Mouse (Mus musculus): ENCODE results near the gene 2900026A02Rik. TPM values are rescaled to one million over a fixed set of nuclear protein-coding genes. Genes with fewer than 3 reads are reported as not detected.
A peak's percentile ranks its signal among the peaks of the same experiment; 100 is the strongest.
"Not testable (repeated sequence)": the region's sequence is repeated elsewhere in the genome, so short reads cannot be mapped to it uniquely, and the experiment has no call there.

Gene 2900026A02Rik
- polyA plus RNA-seq, 1 experiment from 2014 or later = 7.2 TPM

DNA sequence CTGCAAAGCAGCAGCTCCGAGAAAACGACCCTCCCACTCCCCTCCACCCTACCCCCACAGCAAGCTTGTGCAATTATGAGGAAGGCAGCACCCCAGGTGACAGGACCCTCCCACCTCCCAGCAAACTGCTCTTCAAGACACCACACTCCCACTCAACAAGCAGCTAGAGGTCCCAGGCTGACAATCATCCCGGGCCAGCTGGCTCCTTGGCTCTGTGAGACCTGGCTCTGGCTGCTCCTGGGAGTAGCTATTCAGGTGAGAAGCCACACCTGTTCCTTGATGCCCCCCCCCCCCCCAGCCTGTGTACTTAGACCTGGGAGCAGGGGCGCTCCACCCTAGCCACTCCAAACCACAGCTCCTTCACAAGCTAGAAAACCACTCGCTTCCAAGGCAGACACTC, 107.9 kb downstream of the 2900026A02Rik start:
- 0 out of 2 replicates have a peak overlapping the region, but pooled peaks have one; percentile 22 for H3K9ac ChIP-seq (replicated peaks; ENCODE audit: low read length)
- peaks cover 62% of the 10 kb centered on the region for H3K4me1 ChIP-seq (ENCODE audit: insufficient read depth, low read length)
- peak overlapping the region; percentile 36; the same call in 1 of the 2 replicates for H3K27ac ChIP-seq (ENCODE audit: low read length)
- peak; percentile 27; the same call in 1 of the 2 replicates for ATAC-seq (ENCODE audit: low FRiP score, low TSS enrichment)
- H3K4me3 ChIP-seq (ENCODE audit: low read length) = no peak overlapping the region
- WGBS = 26% methylated on average over 5 of the region's 5 CpGs
- H3K36me3 ChIP-seq (ENCODE audit: insufficient read depth, low read length) = no peaks in the 10 kb centered on the region
- H3K9me3 ChIP-seq (ENCODE audit: low read length) = no peaks in the 10 kb centered on the region
- no peak overlapping the region for H3K4me2 ChIP-seq (replicated peaks; ENCODE audit: low read depth, low read length)
- H3K27me3 ChIP-seq (ENCODE audit: insufficient read depth, low read length) = no peaks in the 10 kb centered on the region

DNA sequence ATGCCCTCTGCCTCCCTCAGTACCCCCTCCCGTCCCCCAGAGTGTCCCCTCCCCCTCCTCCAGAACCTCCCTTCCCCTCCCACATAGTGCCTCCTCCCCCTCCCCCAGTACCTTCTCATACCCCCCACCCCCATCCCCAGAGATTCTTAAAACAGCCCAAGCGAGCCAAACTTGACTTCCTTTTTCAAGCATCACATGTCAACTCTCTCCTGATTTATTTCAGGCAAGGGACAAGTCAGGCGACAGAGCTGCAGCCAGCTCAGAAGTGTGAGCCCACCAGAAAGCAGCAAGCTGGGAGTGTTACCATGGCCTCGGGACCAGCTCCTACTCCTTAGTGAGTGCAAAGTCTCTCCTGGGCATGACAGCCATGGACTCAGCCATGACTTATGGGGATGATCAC, 109.7 kb downstream of the 2900026A02Rik start:
- Histone ChIP-seq H3K36me3 (ENCODE audit: insufficient read depth, low read length) (no peaks in the 10 kb centered on the region), H3K4me3 (ENCODE audit: low read length) (no peak overlapping the region), H3K4me1 (ENCODE audit: insufficient read depth, low read length) (peaks cover 55% of the 10 kb centered on the region), H3K27ac (ENCODE audit: low read length) (peak overlapping the region; percentile 32; the same call in 1 of the 2 replicates), H3K9me3 (ENCODE audit: low read length) (no peaks in the 10 kb centered on the region), H3K9ac (replicated peaks; ENCODE audit: low read length) (no peak overlapping the region; the same call in 1 of the 2 replicates), H3K4me2 (replicated peaks; ENCODE audit: low read depth, low read length) (no peak overlapping the region), H3K27me3 (ENCODE audit: insufficient read depth, low read length) (no peaks in the 10 kb centered on the region)
- 4% methylated on average over 4 of the region's 4 CpGs for WGBS
- ATAC-seq (ENCODE audit: low FRiP score, low TSS enrichment) = no peak

DNA sequence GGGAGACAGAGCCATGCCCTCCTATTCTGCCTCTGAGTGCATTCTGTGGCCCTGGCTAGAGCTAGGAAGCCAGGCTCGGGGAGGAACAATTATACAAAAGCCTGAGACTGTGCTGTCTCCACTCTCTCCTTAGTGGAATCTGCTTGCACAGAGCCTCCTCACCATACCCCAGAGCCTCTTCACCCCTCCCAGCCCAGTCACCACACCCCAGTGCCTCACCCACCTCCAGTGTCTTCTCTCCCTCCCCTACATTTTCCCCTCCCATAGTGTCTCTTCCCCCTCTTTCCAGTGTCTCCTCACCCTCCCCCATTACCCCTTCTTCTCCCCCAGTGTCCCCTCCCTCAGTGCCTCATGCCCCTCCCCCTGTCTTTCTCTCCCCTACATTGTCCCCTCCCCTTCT, 110.1 kb downstream of the 2900026A02Rik start:
- no peak overlapping the region for H3K4me2 ChIP-seq (replicated peaks; ENCODE audit: low read depth, low read length)
- no peaks in the 10 kb centered on the region for H3K27me3 ChIP-seq (ENCODE audit: insufficient read depth, low read length)
- H3K4me1 ChIP-seq (ENCODE audit: insufficient read depth, low read length) = peaks cover 54% of the 10 kb centered on the region
- H3K27ac ChIP-seq (ENCODE audit: low read length) = peak overlapping the region; percentile 78
- WGBS = 18% methylated on average over 1 of the region's 1 CpGs
- peak overlapping the region; percentile 46; the same call in 1 of the 2 replicates for H3K9ac ChIP-seq (replicated peaks; ENCODE audit: low read length)
- H3K9me3 ChIP-seq (ENCODE audit: low read length) = no peaks in the 10 kb centered on the region
- ATAC-seq (ENCODE audit: low FRiP score, low TSS enrichment) = peak; percentile 21; the same call in 1 of the 2 replicates
- H3K36me3 ChIP-seq (ENCODE audit: insufficient read depth, low read length) = no peaks in the 10 kb centered on the region
- H3K4me3 ChIP-seq (ENCODE audit: low read length) = no peak overlapping the region

DNA sequence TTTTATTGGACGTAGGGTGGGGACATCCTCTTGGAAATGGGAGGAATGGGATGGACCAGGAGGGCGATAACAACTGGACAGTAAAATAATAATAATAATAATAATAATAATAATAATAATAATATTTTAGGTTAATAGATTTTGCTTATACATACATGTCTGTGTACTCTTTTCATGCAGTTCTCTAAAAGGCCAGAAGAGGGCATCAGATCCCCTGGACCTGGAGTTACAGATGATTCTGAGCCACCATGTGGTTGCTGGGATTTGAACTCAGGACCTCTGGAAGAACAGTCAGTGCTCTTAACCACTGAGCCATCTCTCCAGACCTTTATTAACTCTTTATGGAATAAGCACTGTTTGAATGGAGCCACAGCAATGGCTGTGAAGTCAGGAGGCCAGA, 111.4 kb downstream of the 2900026A02Rik start:
- H3K4me2 ChIP-seq (replicated peaks; ENCODE audit: low read depth, low read length); H3K27me3 ChIP-seq (ENCODE audit: insufficient read depth, low read length); ATAC-seq (ENCODE audit: low FRiP score, low TSS enrichment); H3K36me3 ChIP-seq (ENCODE audit: insufficient read depth, low read length); H3K9ac ChIP-seq (replicated peaks; ENCODE audit: low read length); H3K9me3 ChIP-seq (ENCODE audit: low read length); H3K27ac ChIP-seq (ENCODE audit: low read length); H3K4me3 ChIP-seq (ENCODE audit: low read length): not testable (repeated sequence)
- peaks cover 43% of the 10 kb centered on the region for H3K4me1 ChIP-seq (ENCODE audit: insufficient read depth, low read length)
- WGBS = 92% methylated on average over 2 of the region's 2 CpGs

DNA sequence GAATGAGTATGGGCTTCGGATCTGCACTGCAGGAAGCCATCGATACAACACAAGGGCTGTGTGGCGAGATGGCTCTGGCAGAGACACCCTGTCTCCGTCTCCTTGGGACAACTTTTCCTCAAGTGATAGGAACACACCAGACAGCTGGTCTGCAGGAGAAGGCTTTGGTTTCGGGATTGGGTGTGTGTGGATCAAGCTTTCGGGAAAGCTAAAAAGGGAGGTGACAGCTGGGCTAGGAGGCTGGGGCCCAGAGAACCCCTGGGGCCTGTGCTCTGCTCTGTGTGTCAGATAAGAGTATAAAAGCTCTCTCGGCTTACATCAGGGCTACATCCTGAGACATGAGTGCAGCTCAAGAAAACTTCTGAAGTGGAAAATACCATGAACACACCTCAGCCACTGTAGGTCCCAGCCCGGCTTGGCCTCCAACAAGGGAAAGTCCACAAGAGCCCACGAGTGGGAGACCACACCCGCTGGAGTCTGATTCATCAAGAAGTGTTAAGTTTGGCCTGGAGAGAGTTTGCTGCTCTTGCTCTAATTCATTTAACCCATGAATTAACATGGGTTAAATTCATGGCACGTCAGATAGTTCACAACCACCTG, 112.8 kb downstream of the 2900026A02Rik start:
- Histone ChIP-seq H3K4me2 (replicated peaks; ENCODE audit: low read depth, low read length) (no peak overlapping the region), H3K4me1 (ENCODE audit: insufficient read depth, low read length) (peaks cover 31% of the 10 kb centered on the region), H3K9me3 (ENCODE audit: low read length) (no peaks in the 10 kb centered on the region), H3K4me3 (ENCODE audit: low read length) (no peak overlapping the region), H3K27me3 (ENCODE audit: insufficient read depth, low read length) (no peaks in the 10 kb centered on the region), H3K36me3 (ENCODE audit: insufficient read depth, low read length) (no peaks in the 10 kb centered on the region), H3K27ac (ENCODE audit: low read length) (no peak overlapping the region), H3K9ac (replicated peaks; ENCODE audit: low read length) (no peak overlapping the region)
- ATAC-seq (ENCODE audit: low FRiP score, low TSS enrichment) = no peak
- WGBS = 72% methylated on average over 11 of the region's 11 CpGs

DNA sequence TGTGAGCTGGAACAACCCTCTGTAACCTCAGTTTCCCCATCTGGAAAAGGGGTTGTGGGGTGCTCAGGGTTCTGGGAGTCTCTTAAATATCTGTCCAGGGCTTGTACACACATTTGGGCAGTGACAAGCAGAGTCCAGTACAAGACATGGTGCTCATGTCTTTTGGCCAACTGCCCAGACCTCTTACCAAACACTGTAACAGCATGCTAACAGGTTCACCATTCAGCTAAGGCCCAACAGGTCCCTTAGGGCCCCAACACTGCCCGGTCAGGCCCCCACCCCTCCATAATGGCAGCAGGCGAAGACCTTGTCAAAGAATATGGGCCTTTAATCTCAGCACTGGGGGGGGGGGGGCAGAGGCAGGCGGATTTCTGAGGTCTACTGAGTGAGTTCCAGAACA, 113.3 kb downstream of the 2900026A02Rik start:
- WGBS = 73% methylated on average over 3 of the region's 3 CpGs
- no peaks in the 10 kb centered on the region for H3K27me3 ChIP-seq (ENCODE audit: insufficient read depth, low read length)
- ATAC-seq (ENCODE audit: low FRiP score, low TSS enrichment) = no peak
- H3K4me2 ChIP-seq (replicated peaks; ENCODE audit: low read depth, low read length) = no peak overlapping the region
- H3K36me3 ChIP-seq (ENCODE audit: insufficient read depth, low read length) = no peaks in the 10 kb centered on the region
- H3K4me1 ChIP-seq (ENCODE audit: insufficient read depth, low read length) = peaks cover 26% of the 10 kb centered on the region
- no peaks in the 10 kb centered on the region for H3K9me3 ChIP-seq (ENCODE audit: low read length)
- H3K27ac ChIP-seq (ENCODE audit: low read length) = no peak overlapping the region
- H3K4me3 ChIP-seq (ENCODE audit: low read length) = no peak overlapping the region
- no peak overlapping the region for H3K9ac ChIP-seq (replicated peaks; ENCODE audit: low read length)

DNA sequence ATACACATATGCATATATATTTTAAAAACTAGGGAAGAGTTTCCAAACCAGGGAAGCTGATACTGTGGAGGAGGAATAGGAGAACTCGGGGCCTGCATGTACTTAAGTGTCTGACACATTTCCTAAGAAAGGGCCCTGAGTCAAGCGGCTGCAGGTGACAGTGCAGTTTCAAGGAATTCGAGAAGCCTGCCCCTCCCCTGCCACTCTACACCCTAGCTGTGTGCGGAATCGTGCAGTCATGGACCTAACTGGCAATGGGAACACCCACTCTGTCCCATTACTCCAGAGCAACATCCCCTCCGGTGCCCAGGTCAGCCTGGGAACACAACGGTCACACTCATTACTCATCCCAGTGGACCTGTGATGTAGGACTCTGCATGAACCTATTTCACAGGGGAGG, 114.4 kb downstream of the 2900026A02Rik start:
- H3K9me3 ChIP-seq (ENCODE audit: low read length) = no peaks in the 10 kb centered on the region
- H3K4me1 ChIP-seq (ENCODE audit: insufficient read depth, low read length) = peaks cover 16% of the 10 kb centered on the region
- no peaks in the 10 kb centered on the region for H3K27me3 ChIP-seq (ENCODE audit: insufficient read depth, low read length)
- 43% methylated on average over 7 of the region's 7 CpGs for WGBS
- no peaks in the 10 kb centered on the region for H3K36me3 ChIP-seq (ENCODE audit: insufficient read depth, low read length)
- H3K9ac ChIP-seq (replicated peaks; ENCODE audit: low read length) = no peak overlapping the region
- no peak overlapping the region for H3K27ac ChIP-seq (ENCODE audit: low read length)
- H3K4me2 ChIP-seq (replicated peaks; ENCODE audit: low read depth, low read length) = no peak overlapping the region
- ATAC-seq (ENCODE audit: low FRiP score, low TSS enrichment) = no peak
- no peak overlapping the region for H3K4me3 ChIP-seq (ENCODE audit: low read length)

DNA sequence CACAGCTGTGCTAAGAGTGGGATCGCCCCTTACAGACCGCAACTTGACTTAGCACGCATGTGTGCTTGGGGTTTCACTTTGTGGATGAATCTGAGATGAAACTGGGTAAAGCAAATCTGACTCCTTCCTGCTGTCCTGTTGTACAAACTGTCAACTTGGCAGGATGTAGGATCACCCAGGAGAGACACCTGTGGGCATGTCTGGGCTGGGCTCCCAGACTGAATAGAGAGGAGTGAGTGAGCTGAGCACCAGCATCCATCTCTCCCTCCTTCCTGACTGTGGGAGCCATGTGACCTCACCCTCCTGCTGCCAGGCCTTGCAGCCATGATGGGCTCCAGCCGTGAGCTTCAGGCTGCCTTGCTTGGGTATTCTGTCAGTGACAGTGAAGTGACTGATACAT, 115.6 kb downstream of the 2900026A02Rik start:
- no peaks in the 10 kb centered on the region for H3K36me3 ChIP-seq (ENCODE audit: insufficient read depth, low read length)
- 0 out of 2 replicates have a peak overlapping the region, but pooled peaks have one; percentile 16 for H3K9ac ChIP-seq (replicated peaks; ENCODE audit: low read length)
- H3K27me3 ChIP-seq (ENCODE audit: insufficient read depth, low read length) = no peaks in the 10 kb centered on the region
- H3K27ac ChIP-seq (ENCODE audit: low read length) = no peak overlapping the region
- H3K4me2 ChIP-seq (replicated peaks; ENCODE audit: low read depth, low read length) = no peak overlapping the region
- H3K4me1 ChIP-seq (ENCODE audit: insufficient read depth, low read length) = peaks cover 5% of the 10 kb centered on the region
- WGBS = 88% methylated on average over 4 of the region's 4 CpGs
- no peaks in the 10 kb centered on the region for H3K9me3 ChIP-seq (ENCODE audit: low read length)
- ATAC-seq (ENCODE audit: low FRiP score, low TSS enrichment) = no peak
- no peak overlapping the region for H3K4me3 ChIP-seq (ENCODE audit: low read length)

DNA sequence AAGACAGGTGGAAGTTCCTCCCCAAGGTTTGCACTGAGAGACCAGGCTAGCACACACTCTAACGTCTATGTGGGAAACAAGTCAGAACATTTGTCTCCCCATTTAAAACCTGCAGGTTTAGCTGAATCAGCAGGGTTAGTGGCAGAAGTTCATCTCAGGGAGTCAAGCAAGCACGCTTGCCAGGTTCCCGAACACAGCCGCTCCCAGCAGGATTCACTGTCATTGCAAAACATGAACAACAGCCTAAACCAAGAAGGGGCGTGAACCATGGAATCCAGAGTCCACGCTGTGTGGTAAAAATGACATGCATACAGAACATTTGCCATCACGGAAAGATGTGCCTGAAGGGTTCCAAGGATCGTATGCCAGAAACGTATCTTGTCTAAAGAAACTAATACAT, 116.0 kb downstream of the 2900026A02Rik start:
- H3K27ac ChIP-seq (ENCODE audit: low read length) = no peak overlapping the region
- WGBS = 71% methylated on average over 9 of the region's 9 CpGs
- H3K9me3 ChIP-seq (ENCODE audit: low read length) = no peaks in the 10 kb centered on the region
- no peaks in the 10 kb centered on the region for H3K36me3 ChIP-seq (ENCODE audit: insufficient read depth, low read length)
- H3K9ac ChIP-seq (replicated peaks; ENCODE audit: low read length) = no peak overlapping the region
- H3K4me1 ChIP-seq (ENCODE audit: insufficient read depth, low read length) = 0 out of 2 replicates have a peak, but pooled peaks cover 2% of the 10 kb centered on the region
- H3K27me3 ChIP-seq (ENCODE audit: insufficient read depth, low read length) = no peaks in the 10 kb centered on the region
- no peak overlapping the region for H3K4me2 ChIP-seq (replicated peaks; ENCODE audit: low read depth, low read length)
- no peak overlapping the region for H3K4me3 ChIP-seq (ENCODE audit: low read length)
- no peak for ATAC-seq (ENCODE audit: low FRiP score, low TSS enrichment)

DNA sequence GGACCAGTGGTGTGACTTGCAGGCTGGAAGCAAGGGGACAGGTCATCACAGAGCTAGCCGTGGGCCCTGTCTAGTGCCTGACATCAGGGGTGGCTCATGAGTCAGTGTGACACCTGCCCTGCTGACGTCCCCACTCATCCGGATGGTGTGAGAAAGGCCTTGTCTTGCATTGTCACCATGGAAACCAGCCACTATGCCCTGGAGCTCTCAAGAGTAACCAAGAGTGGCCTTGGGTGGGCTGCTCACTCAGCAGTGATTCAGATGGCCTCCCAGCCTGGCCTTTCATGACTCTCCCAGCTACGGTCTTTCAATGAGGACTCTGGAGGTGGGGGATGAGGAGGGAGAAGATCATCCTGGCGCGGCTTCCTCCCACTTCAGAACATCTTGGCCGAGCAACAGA, 118.6 kb downstream of the 2900026A02Rik start:
- no peak overlapping the region for H3K27ac ChIP-seq (ENCODE audit: low read length)
- H3K4me3 ChIP-seq (ENCODE audit: low read length) = no peak overlapping the region
- no peak for ATAC-seq (ENCODE audit: low FRiP score, low TSS enrichment)

More for the DNA sequence above, 118.6 kb downstream of the 2900026A02Rik start:
- Histone ChIP-seq H3K27me3 (ENCODE audit: insufficient read depth, low read length) (no peaks in the 10 kb centered on the region), H3K36me3 (ENCODE audit: insufficient read depth, low read length) (peaks cover 1% of the 10 kb centered on the region; the same call in 1 of the 2 replicates), H3K9ac (replicated peaks; ENCODE audit: low read length) (no peak overlapping the region), H3K9me3 (ENCODE audit: low read length) (no peaks in the 10 kb centered on the region), H3K4me2 (replicated peaks; ENCODE audit: low read depth, low read length) (no peak overlapping the region), H3K4me1 (ENCODE audit: insufficient read depth, low read length) (0 out of 2 replicates have a peak, but pooled peaks cover 2% of the 10 kb centered on the region)
- WGBS = 48% methylated on average over 7 of the region's 7 CpGs
